Mouse (Mus musculus) CD4-positive, CD25-positive, alpha-beta regulatory T cell, adult 2 months (primary cell): Measurements from ENCODE around the gene Ppp1r3d.

Source experiments
- DNase-seq: peaks from one replicate; pipeline ENCODE4 v3.0.0-alpha.2; 2012; ENCODE audit warnings: low read depth, low spot score

Ppp1r3d gene

DNA sequence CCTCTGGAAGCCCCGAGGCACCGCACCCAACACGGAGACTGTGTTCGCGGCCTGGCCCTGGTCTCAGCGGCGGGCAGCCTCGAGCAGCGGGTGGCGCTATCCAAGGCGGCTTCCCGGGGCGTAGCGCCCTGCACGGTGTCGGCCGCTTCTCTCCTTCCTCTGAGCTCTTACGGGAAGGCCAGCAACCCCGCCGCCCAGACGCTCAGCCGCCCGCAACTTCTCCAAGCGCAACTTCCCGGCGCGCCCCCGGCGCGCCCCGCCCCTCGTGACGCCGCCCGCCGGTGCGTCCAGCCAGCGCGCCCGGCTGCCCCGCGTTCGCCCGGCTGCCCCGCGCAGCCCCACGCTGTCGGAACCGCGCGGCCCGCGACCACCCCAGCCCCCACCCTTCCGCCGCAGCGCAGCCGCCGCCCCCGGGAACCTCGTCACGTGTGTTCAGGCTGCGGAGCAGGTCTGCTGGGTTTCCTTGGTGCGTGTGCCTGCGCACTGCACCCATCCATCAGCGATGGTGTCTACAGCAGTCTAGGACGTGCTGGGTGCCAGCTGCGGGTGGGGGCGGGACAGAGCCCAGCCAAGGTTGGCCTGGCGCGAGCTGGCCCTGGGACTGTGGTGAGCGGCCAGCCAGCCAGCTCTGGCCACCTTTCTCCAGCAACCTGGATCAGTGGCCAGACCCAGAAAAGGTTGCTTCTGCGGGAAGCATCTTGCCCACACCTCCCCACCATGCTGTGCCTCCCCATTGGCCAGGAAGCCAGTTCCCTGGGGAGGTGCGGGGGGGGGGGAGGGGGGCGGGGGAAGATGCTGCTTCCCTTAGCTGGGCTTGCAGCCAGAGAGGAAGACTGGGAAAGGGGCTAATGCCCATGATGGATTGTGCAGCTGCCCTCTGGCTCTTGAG is at the start of gene Ppp1r3d, which contains the start of gene Fam217b:
TSS of gene Ppp1r3d (minus strand) at position 212 of the 889 bp plus-strand sequence.
TSS of gene Fam217b (plus strand) at position 264 of the 889 bp plus-strand sequence.
- DNase-seq = peak; percentile 5

GRCm38 (mm10) chr2:178460353-178460752 is 46.1 kb upstream of the Ppp1r3d start:
- no peak for DNase-seq

GRCm38 (mm10) chr2:178457414-178457813 is 43.1 kb upstream of the Ppp1r3d start:
- no peak for DNase-seq

GRCm38 (mm10) chr2:178454664-178455516 is 40.6 kb upstream of the Ppp1r3d start:
- DNase-seq = no peak

GRCm38 (mm10) chr2:178450961-178451360 is 36.7 kb upstream of the Ppp1r3d start:
- DNase-seq = no peak

- no peak for DNase-seq
Measured at GRCm38 (mm10) chr2:178450236-178450635, 36.0 kb upstream of the Ppp1r3d start.

DNA sequence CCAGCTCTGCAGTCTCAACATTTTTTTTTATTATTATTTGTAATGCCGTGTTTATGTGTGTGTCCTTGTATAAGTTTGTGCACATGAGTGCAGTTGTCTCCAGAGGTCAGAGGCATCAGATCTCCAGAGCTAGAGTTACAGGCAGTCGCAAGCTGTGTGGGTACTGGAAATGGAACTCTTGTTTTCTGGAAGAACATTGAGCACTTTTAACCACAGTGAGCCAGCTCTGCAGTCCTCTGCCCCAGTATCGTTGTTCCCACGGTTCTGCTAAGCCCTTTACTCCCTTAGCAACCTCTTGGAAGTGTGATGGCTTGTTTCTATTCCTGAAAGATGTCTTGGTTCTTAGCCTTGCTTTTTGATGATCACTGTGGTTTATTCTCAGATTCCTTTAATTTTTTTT is 35.1 kb upstream of the Ppp1r3d start:
- DNase-seq = no peak

- DNase-seq = no peak
Measured at GRCm38 (mm10) chr2:178437311-178437710, 23.0 kb upstream of the Ppp1r3d start.

GRCm38 (mm10) chr2:178433903-178434302 is 19.6 kb upstream of the Ppp1r3d start:
- DNase-seq = no peak

- no peak for DNase-seq
Measured at GRCm38 (mm10) chr2:178433495-178433894, 19.2 kb upstream of the Ppp1r3d start.

GRCm38 (mm10) chr2:178430231-178430630 is 16.0 kb upstream of the Ppp1r3d start, which contains the start of gene Cdh26:
Cdh26 (plus strand) TSS chr2:178430531.
- DNase-seq = no peak

GRCm38 (mm10) chr2:178429426-178429825 is 15.2 kb upstream of the Ppp1r3d start:
- DNase-seq = no peak

DNA sequence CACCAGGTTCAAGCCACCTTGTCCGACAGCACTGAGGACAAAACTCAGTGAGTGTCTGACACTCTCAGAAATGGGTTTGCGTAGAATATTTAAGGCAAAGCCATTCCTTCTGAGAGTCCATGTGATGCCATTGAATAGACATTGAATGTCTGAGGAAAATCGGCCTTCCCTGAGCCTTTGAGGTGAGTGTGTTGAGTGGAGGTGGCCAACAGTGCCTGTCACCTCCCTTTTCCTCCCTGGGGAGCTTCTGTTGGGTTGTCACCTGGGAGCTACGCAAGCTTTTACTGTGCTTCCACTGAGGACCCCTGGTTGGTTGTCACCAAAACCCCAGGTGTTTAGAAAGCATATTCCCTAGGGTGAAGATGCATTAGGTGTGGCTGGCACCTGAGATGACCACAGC is 14.4 kb upstream of the Ppp1r3d start:
- DNase-seq = no peak

DNA sequence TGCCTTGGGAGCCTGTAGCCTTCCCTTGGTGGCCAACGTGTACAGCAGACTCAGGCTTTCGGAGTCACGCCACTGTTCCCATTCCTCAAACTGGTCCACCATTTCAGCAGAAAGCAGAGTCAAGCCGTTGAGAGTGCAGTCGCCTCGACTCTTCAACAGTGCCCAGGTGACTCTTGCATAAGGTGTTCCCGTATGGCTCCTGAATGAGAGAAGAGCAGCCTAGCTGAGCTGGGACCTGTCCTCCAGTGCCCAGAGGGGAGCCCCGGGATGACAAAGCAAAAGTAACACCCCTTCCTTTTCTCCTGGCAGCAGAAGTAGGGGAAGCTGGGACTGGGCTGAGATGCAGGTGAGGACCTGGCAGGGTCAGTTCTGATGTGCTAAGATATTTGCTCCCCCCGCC is 13.9 kb upstream of the Ppp1r3d start:
- DNase-seq = no peak

DNA sequence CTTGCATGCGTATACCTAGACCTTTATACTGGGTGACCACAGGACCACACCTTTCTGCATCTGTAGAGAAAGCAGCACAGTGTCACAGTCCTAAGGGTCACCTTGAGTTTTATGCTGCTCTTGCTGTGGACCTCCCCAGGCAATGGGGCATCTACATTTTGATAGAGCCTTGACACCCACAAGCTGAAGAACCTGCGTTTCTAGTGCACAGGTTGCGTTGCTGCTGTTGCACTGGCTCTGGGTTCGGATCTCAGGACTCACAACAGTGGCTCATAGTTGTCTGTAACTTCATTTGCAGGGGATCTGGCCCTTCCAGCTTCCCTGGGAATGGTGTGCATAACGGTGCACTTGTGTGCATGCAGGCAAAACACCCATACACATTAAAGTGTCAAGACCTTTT is 12.9 kb upstream of the Ppp1r3d start:
- DNase-seq = no peak

DNA sequence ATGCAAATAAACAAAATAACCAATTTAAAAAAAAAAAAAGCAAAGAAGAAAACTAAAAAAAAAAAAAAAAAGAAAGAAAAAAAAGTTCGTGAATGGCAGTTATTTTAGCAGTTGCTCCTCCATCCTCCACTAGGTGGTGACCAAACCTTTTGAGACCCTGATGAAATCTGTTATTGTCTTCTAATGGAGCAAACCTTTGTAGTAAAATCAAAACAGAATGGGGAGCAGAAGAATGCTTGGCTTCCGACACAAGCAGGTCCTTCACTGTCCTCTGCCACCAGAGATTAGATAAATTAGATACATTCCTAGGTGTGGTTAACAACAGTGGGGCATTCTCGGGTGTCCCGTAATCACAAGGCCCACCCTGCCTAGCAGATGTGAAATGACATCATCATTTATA is 12.0 kb upstream of the Ppp1r3d start:
- no peak for DNase-seq

DNA sequence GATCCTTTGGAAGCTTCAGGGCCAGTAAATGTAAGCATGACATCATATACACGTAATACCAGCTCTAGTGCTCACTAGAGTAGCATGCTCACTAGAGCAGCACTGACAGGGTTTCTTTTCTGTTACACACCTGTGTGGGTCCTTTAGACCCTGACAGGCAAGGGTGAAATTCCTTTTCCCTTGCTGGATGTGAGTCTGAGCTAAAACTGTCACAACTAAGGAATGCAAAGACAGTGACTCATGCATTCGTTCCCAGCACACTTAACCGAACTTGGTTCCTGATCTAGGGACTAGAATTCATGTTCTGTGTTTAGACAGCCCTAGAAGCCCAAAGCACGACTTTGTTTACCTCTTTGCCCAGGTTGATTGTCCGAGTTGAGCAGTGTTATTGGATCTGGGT is 9.0 kb upstream of the Ppp1r3d start:
- DNase-seq = no peak

DNA sequence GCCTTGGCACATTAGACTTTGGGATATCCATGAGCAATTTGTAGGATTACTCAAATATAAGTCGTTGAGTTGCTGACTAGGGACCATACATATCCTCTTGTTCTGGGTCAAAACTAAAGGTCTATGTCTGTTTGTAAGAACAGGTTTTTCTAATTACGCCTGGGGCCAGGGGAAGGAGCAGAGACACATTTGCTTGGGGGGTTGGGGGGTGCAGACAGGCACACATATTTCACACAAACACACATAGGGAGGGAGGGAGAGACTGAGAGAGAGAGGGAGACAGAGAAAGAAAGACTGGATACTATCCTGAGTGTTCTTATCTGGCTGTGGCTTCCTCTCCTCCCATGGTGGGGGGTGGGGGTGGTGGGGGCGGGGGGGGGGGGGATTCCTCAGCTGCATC is 7.9 kb upstream of the Ppp1r3d start:
- DNase-seq = no peak

- DNase-seq = no peak
Measured at GRCm38 (mm10) chr2:178421603-178422002, 7.3 kb upstream of the Ppp1r3d start.

DNA sequence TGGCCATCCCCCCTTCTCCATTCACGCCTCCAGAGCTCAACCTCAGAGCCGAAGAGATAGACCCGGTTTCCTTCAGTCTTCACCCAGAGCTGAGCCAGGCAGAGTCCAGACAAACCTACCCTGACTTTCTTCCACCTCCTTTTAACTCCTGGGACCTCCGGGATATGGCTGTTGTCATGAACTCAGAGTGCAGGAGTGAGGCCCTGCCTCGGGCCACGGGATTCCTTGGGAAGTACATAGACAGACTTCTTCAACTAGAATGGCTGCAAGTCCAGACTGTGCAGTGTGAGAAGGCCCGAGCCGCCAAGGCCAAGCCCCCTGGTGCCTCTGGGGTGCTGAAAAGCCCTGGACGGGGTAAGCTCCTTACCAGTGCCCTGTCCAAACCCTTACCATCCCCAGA is 6.3 kb upstream of the Ppp1r3d start:
- no peak for DNase-seq

DNA sequence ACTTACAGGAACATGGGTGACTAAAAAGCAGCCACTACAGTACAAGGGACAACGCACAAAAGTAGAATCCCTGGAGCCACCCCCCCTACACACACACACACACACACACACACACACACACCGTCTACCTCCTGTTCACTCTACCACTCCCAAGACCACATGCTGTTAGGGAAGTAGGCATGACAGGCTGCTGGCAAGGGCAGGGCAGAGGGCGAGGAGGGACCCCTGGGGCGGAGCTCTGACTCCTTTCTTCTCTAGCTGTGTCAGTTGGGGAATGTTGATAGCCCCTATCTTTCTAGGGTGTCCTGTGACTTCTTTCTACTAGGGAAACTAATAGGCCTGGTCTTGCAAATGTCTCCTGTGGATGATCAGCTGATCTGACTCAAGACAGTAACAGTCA is 2.7 kb upstream of the Ppp1r3d start:
- DNase-seq = no peak

GRCm38 (mm10) chr2:178416427-178416826 is 2.2 kb upstream of the Ppp1r3d start:
- no peak for DNase-seq

DNA sequence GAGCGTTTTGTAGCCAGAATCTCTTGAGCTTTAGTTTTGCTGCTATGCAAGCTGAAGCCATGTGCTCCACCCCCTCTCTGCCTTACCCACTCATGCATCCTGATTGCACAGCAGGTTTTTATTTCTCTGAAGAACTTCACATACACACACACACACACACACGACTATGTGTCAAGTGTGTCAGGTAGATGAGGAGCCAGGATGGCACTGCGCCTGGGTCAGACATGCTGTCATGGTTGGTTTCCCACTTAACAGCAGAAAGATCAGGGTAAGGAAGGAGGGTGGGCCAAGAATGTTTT is 827 bp upstream of the Ppp1r3d start:
- no peak for DNase-seq
